Mouse (Mus musculus): ENCODE data around the gene Ripor1.

DNA sequence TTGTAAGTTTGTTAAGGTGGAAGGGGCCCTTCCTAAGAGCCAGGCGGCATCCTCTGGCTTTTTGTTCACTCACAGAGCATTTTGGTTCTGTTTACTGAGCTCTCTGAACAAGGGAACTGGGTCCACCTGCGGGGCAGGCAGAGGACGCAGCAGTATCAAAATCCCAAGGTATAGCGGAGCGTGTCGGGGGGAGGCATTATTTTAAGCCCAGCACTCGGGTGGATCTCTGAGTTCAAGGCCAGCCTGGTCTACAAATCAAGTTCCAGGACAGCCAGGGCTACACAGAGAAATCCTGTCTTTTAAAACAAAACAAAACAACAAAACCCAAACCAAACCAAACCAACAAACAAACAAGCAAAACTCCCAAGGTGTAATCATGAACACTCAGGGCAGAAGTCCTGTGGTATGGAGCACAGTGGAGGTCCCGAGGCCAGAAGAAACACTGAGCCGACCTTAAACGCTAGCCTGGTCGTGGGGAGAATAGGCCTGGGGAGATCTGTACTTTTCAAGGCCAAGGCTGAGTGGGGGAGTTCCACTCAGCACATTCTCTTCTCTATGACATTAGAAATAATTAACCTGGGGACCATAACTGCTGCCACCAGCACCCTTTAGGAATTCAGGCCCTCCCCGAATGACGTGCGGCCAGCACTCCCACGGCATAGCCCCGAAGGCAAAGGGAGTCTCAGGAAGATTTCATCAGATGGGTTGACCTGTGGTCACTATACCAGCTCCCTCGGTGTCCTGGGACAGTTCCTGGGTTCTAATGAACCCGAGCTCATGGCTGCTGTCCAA lies 10.4 kb upstream of the Ripor1 start:
- TF ChIP-seq NANOG (IDR thresholded peaks at IDR 0.05; ENCODE audit: borderline replicate concordance, low read length) (no peak), CTCF (conservative IDR thresholded peaks at IDR 0.05; ENCODE audit: low read length) (no peak)
